Mouse (Mus musculus): Measurements from ENCODE around the gene Pnma1. TPM values are rescaled to one million over a fixed set of nuclear protein-coding genes. Genes with fewer than 3 reads are reported as not detected.

The Pnma1 gene
- total and polyA plus RNA-seq, 3 experiments = 0.13 to 0.30 TPM; not detected in 1

DNA sequence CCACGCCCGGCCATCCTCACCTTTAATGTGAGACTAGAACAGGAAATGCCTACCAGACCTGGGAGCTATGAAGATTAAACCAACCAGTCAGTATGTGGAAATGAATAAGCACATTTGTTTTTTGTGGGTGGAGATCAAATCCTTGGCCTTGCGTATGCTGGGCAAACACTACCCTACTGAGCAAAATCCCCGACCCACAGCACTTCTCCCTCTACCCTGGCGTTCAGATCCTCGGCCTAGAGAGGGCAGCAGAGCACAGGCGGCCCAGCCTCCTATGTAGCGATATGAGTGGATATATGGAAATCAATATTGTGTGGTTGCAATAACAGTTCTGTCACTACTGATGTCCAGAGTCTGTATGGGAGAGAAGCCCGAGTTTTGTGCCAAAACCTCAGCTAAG, 14.8 kb upstream of the Pnma1 start:
- TF ChIP-seq CTCF (conservative IDR thresholded peaks at IDR 0.05 in 1 of 2, IDR thresholded peaks at IDR 0.05 in 1 of 2; ENCODE audit: low read depth in 2 of 2, low read length in 2 of 2) (peak; percentile 17 to 65; a peak in 2 of 4 replicates), RAD21 (IDR thresholded peaks at IDR 0.05; ENCODE audit: low read depth, low read length) (peak; percentile 60), SMC3 (IDR thresholded peaks at IDR 0.05; ENCODE audit: low read depth, low read length) (peak; percentile 69), JUN (IDR thresholded peaks at IDR 0.05; ENCODE audit: insufficient read depth, low read depth, low read length) (no peak), GABPA (IDR thresholded peaks at IDR 0.05; ENCODE audit: insufficient replicate concordance, low read depth, low read length) (no peak), ZC3H11A (IDR thresholded peaks at IDR 0.05; ENCODE audit: low read depth, low read length) (no peak), EP300 (IDR thresholded peaks at IDR 0.05; ENCODE audit: low read length) (no peak), UBTF (IDR thresholded peaks at IDR 0.05; ENCODE audit: low read depth, low read length) (no peak), TCF12 (IDR thresholded peaks at IDR 0.05; ENCODE audit: low read depth, low read length) (no peak), MAZ (IDR thresholded peaks at IDR 0.05; ENCODE audit: low read depth, low read length) (no peak), CHD1 (IDR thresholded peaks at IDR 0.05; ENCODE audit: low read depth, low read length) (no peak), ZNF384 (IDR thresholded peaks at IDR 0.05; ENCODE audit: low read depth, low read length) (no peak), PAX5 (IDR thresholded peaks at IDR 0.05; ENCODE audit: low read length) (no peak), USF1 (IDR thresholded peaks at IDR 0.05; ENCODE audit: low read depth, low read length) (no peak), POLR2AphosphoS2 (IDR thresholded peaks at IDR 0.05; ENCODE audit: low read depth, low read length) (no peak), BHLHE40 (IDR thresholded peaks at IDR 0.05; ENCODE audit: low read depth, low read length) (no peak), MXI1 (IDR thresholded peaks at IDR 0.05; ENCODE audit: low read depth, low read length) (no peak), MAFK (IDR thresholded peaks at IDR 0.05; ENCODE audit: insufficient replicate concordance, low read length) (no peak)
- Histone ChIP-seq H3K36me3 (replicated peaks in 1 of 2; ENCODE audit: control insufficient read depth in 1 of 2, insufficient read depth in 1 of 2, low read length in 1 of 2) (peaks cover 40 to 94% of the 10 kb centered on the region in 2 experiments), H3K27ac (ENCODE audit: insufficient read depth, low read depth) (no peak overlapping the region), H3K4me2 (ENCODE audit: insufficient read depth, low read depth, poor library complexity, severe bottlenecking) (no peak overlapping the region), H3K4me1 (ENCODE audit: control insufficient read depth in 1 of 2, insufficient read depth in 2 of 2) (peaks cover 0 to 17% of the 10 kb centered on the region in 2 experiments; a peak in 2 of 4 replicates), H3K9me3 (replicated peaks; ENCODE audit: low read length) (no peaks in the 10 kb centered on the region), H3K9ac (ENCODE audit: insufficient read depth, low read depth) (no peak overlapping the region), H3K79me2 (replicated peaks; ENCODE audit: control insufficient read depth, extremely low read depth, insufficient read depth, poor library complexity, severe bottlenecking) (no peaks in the 10 kb centered on the region; the same call in 1 of the 2 replicates), H3K4me3 (replicated peaks in 1 of 3; ENCODE audit: low read depth in 2 of 3, low read length in 2 of 3, poor library complexity in 1 of 3) (no peak overlapping the region), H3K27me3 (replicated peaks) (no peaks in the 10 kb centered on the region)
- no peak for DNase-seq (ENCODE audit: extremely low read depth)
- dilution Hi-C loops (cut with MboI; ENCODE audit: extremely low pct_ligation_motif_present, extremely low pct_unique_long_range_greater_than_20kb, low sequenced_read_pairs) = no loop called here
- in situ Hi-C loops (cut with MboI; ENCODE audit: low pct_ligation_motif_present, low pct_unique_long_range_greater_than_20kb, low sequenced_read_pairs) = loop anchor here (10.0 kb wide), 1 partner anchor 82 kb away; no protein-coding TSS in a partner anchor

- no peak overlapping the region for H3K27ac ChIP-seq (ENCODE audit: insufficient read depth, low read depth)
- H3K4me2 ChIP-seq (ENCODE audit: insufficient read depth, low read depth, poor library complexity, severe bottlenecking) = no peak overlapping the region
- peak; percentile 29; the same call in 1 of the 2 replicates for TF ChIP-seq ZC3H11A (IDR thresholded peaks at IDR 0.05; ENCODE audit: low read depth, low read length)
- peak; percentile 56 to 80 for TF ChIP-seq CTCF (conservative IDR thresholded peaks at IDR 0.05 in 1 of 2, IDR thresholded peaks at IDR 0.05 in 1 of 2; ENCODE audit: low read depth in 2 of 2, low read length in 2 of 2)
- TF ChIP-seq JUND (conservative IDR thresholded peaks at IDR 0.05; ENCODE audit: low read depth, low read length) = no peak
- no peak for TF ChIP-seq JUN (IDR thresholded peaks at IDR 0.05; ENCODE audit: insufficient read depth, low read depth, low read length)
- TF ChIP-seq MEF2A (IDR thresholded peaks at IDR 0.05; ENCODE audit: borderline replicate concordance, low read depth, low read length) = no peak
- no peak for TF ChIP-seq POLR2AphosphoS2 (IDR thresholded peaks at IDR 0.05; ENCODE audit: low read depth, low read length)
- TF ChIP-seq RAD21 (IDR thresholded peaks at IDR 0.05; ENCODE audit: low read depth, low read length) = peak; percentile 78
- peak; percentile 86 for TF ChIP-seq SMC3 (IDR thresholded peaks at IDR 0.05; ENCODE audit: low read depth, low read length)
- no peak for TF ChIP-seq CHD2 (IDR thresholded peaks at IDR 0.05; ENCODE audit: low read length)
- H3K9ac ChIP-seq (ENCODE audit: insufficient read depth, low read depth) = no peak overlapping the region
- DNase-seq (ENCODE audit: extremely low read depth) = peak; percentile 33
- H3K4me3 ChIP-seq (replicated peaks in 1 of 3; ENCODE audit: low read depth in 2 of 3, low read length in 2 of 3, poor library complexity in 1 of 3) = no peak overlapping the region
- no peaks in the 10 kb centered on the region for H3K27me3 ChIP-seq (replicated peaks)
- H3K36me3 ChIP-seq (replicated peaks in 1 of 2; ENCODE audit: control insufficient read depth in 1 of 2, insufficient read depth in 1 of 2, low read length in 1 of 2) = peaks cover 47 to 96% of the 10 kb centered on the region in 2 experiments
- H3K79me2 ChIP-seq (replicated peaks; ENCODE audit: control insufficient read depth, extremely low read depth, insufficient read depth, poor library complexity, severe bottlenecking) = no peaks in the 10 kb centered on the region; the same call in 1 of the 2 replicates
- H3K4me1 ChIP-seq (ENCODE audit: control insufficient read depth in 1 of 2, insufficient read depth in 2 of 2) = peaks cover 0 to 17% of the 10 kb centered on the region in 2 experiments; a peak in 2 of 4 replicates
- H3K9me3 ChIP-seq (replicated peaks; ENCODE audit: low read length) = no peaks in the 10 kb centered on the region
- in situ Hi-C loops (cut with MboI; ENCODE audit: low pct_ligation_motif_present, low pct_unique_long_range_greater_than_20kb, low sequenced_read_pairs) = loop anchor here (10.0 kb wide), 1 partner anchor 83 kb away; no protein-coding TSS in a partner anchor
- dilution Hi-C loops (cut with MboI; ENCODE audit: extremely low pct_ligation_motif_present, extremely low pct_unique_long_range_greater_than_20kb, low sequenced_read_pairs) = no loop called here
These were observed 13.5 kb upstream of the Pnma1 start for GRCm38 (mm10) chr12:84161616-84162433.

Data from CH12.LX (cell line).